Mouse (Mus musculus) inflammation-experienced regulatory T-cells, adult 6 months (primary cell): ENCODE measurements around the gene Dmpk. TPM values are rescaled to one million over a fixed set of nuclear protein-coding genes. Genes with fewer than 3 reads are reported as not detected.

ENCODE experiments used
- ATAC-seq: one replicate; pipeline ENCODE4 v1.8.0; 2017
- polyA plus RNA-seq, 3 experiments: library from polyadenylated mRNA; unstranded; fragments of 100-300 nt; shearing (Covaris generic); gene quantifications; one replicate each; pipeline ENCODE4 v1.2.1; 2017

The Dmpk gene
- polyA plus RNA-seq, 3 experiments from 2014 or later = not detected

DNA sequence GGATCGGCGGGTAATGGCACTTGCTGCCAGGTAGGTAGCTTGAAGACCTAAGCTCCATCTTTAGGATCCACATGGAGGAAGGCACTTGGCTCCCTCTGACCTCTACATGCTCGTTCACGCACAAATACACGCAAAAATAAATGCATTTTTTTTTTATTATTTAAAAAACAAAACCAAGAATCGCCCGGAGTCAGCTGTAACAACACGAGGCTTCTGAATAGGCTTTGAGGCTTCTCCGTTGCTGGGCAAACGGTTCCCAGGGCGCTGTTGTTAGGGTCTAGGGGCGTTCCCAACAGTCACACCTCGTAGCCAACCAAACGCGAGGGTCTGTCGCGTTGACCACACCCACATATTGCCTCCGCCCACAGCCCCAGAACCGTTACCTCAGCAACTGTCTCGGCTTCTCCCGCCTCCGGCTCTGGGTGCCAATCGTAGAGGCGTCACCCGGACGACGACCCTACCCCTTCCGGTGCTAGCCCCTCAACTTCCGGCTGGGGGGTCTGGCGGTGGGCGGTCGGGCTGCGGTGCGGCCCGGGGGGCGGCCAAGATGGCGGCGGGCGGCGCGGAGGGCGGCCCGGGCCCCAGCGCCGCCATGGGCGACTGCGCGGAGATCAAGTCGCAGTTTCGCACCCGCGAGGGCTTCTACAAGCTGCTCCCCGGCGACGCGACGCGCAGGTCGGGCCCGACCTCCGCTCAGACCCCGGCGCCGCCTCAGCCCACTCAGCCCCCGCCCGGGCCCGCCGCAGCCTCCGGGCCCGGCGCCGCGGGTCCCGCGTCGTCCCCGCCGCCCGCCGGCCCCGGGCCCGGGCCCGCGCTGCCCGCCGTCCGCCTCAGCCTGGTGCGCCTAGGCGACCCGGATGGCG is 7.7 kb upstream of the Dmpk start, which contains the start of gene Dmwd:
TSS of gene Dmwd (plus strand) at position 505 of the 863 bp plus-strand sequence.
- ATAC-seq = peak; percentile 44

DNA sequence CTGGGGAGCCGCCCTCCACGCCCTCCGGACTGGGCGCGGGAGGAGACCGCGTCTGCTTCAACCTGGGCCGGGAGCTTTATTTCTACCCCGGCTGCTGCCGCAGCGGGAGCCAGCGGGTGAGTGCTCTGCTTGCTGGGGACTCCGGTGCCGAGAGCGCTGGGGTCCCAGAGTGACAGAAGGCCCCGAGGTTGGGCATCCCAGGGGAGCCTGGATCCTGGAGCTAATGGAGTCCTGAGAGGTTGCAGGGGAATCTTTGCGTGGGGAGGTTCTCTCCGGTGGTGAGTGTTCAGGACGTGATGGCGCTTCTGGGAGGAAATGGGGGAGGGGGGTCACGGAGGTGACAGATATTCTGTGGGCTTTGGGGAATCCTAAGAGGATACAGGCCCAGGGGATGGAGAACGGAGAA is 7.1 kb upstream of the Dmpk start:
- ATAC-seq = peak; percentile 30

DNA sequence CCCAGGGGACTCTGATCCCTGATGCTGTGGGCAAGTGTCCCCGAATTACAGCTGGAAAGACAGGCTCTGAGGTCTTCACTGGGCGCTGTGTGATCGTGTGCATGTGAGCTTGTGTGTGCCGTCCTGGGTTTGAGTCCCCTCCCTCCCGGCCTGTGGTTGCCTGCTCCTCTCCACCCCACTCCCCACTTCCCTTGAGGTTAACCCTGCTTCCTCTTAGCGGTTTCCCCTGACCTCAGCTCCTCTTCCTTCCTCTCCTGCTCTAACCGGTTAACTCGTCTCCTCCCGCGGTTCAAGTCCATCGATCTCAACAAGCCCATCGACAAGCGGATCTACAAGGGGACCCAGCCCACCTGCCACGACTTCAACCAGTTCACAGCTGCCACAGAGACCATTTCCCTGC is 5.9 kb upstream of the Dmpk start:
- ATAC-seq = peak; percentile 76

DNA sequence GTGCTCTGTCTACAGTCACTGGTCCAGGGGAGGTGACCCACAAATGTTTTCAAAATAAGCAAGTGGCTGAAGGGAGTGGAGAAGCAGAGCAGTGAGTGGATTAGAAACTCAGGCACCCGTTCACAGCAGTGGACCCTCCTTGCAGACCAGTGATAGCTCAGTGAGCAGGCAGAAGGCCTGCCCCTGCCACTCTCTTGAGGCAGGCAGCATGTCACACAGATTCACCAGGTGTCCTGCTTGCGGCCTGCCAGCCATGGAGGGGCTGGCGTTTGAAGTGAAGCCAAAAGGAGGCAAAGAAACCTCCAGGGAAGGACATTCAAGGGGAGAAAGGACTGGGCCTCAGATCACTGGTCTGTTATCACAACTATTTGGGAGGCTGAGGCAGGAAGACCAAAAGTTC is 4.9 kb upstream of the Dmpk start:
- ATAC-seq = no peak

DNA sequence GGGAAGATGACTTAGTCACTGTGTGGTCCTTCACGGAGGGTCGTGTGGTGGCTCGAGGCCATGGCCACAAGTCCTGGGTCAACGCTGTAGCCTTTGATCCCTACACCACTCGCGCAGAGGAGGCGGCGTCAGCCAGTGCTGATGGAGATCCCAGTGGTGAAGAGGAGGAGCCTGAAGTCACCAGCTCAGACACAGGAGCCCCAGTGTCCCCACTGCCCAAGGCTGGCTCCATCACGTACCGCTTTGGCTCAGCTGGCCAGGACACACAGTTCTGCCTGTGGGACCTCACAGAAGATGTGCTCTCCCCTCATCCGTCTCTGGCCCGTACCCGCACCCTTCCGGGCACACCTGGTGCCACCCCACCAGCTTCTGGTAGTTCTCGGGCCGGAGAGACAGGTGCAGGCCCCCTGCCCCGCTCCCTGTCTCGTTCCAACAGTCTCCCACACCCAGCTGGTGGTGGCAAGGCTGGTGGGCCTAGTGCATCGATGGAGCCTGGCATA is 3.1 kb upstream of the Dmpk start:
- no peak for ATAC-seq

DNA sequence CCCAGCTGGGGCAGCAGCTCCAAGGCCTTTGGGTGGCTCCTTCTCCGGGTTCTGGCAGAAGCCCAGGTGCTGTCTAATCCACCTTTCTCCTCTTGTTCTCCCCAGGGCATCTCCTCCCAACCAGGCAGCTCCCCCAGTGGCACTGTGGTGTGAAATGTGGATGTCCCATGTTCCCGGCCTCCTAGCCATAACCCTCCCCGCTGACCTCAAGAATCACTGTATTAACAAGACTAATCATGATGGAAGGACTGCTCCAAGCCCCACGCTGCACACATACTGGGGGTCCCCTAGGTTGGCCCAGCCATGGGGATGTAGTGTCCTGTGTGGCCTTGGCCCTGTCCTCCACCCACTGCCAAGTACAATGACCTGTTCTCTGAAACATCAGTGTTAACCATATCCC is 1.5 kb upstream of the Dmpk start:
- ATAC-seq = no peak

DNA sequence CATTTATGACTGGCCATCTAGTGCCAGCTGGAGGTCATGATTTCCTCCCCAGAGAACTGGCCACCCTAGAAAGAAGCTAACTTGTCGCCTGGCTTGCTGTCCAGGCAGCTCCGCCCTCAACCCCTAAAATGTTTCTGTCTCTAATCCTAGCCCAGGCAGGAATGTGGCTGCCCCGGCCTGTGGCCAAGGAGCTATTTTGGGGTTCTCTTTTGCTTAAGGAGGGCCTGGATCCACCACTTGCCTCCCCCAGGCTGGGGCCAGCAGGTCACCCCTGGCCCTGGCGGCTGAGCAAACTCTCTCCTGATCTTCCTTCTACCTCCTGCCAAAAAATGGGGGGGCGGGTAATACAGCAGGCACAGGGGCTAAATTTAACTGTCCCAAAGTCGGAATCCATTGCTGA is 553 bp upstream of the Dmpk start:
- no peak for ATAC-seq

DNA sequence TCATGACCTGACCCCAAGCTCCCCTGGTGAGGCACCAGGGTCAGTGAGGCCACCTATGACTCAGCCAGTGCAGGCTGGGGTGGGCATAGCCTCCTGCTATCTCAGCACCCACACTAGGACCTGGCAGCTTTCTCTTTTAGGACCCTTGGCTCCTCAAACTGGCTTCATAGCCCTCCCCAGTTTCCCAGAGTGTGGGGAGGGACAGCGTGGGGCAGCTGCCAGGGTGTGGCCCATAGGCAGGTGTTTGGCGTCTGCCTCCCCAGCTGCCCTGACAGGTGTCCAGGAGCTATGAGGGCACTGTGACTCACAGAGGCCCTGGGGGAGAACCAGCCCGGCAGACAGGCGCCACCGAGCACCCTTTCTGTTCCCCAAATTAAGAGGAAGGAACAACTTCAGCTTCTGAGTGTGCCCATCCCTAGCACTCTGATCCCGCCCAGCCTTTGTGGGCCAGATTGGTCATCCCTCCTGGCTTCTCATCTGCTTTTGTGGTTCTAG is 675 bp downstream of the Dmpk start:
- no peak for ATAC-seq

DNA sequence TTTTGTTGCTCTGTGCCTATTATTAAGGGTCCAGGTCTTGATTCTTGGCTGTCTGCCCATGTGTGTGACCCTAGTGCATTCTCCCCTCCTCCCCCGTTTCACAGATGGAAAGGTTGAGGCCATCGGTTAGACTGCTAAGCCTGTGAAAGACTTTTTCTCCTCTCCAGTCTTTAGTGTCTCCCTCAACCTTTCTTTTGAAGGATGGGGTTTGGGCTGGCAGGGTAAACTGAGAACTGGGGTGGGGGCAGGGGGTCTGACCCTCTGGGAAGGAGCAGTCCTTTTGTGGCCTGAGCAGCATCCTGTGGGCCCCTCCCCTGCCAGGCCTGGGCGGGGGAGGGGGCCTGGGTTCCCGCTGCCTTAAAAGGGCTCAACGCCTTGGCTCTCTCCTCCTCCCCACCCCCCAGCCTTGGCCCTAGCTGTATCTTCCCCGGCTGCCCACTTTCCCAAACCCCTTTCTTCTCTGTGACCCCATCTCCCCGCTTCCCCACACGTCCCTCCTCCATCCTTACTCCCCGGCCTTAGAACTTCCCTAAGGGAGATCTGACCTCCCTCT is 1.3 kb downstream of the Dmpk start:
- ATAC-seq = no peak

DNA sequence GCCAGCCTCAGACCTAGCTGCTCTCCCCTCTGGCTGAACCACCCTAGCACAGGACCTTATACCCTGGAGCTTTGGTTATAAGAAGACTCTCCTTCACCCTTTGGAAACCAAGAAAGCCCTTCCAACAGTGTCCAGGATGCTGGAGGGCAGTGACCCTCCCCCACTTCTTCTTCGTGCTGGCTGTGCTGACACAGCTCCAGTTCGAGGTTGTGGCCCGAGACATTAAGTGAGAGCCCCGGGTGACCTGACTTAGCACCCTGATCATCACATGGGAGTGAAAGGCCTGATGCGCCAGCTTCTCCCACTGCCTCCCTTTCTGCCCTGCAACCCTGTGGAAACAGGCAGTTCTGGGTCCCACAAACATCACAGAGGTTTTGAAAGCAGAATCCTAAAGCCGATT is 1.8 kb downstream of the Dmpk start:
- ATAC-seq = no peak

DNA sequence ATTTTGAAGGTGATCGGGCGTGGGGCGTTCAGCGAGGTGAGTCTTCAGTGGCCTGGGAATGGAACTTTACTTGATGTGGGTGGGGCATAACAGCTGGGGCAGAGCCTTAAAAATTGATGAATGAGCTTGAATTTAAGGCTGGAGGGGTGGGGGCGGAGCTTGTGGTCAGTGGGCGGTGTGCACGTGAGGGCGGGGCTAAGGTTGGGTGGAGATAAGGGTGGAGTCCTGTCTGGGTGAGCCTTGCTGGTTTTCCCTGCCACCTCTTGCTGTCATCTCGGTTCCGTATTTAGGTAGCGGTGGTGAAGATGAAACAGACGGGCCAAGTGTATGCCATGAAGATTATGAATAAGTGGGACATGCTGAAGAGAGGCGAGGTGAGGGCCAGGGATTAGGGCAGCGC is 2.4 kb downstream of the Dmpk start:
- peak; percentile 35 for ATAC-seq

DNA sequence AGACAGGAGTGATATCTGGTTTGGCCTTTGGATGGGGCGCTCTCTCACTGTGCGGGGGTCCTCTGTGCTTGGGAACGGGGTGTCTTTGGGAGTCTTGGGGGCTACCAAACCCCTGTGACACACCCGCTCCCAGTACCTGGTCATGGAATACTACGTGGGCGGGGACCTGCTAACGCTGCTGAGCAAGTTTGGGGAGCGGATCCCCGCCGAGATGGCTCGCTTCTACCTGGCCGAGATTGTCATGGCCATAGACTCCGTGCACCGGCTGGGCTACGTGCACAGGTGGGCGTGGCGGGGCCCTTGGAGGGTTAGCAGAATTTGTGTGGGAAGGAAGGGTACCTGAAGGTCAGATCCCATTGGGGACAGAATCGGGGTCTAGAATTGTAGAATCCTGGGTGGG is 3.1 kb downstream of the Dmpk start:
- ATAC-seq = no peak

DNA sequence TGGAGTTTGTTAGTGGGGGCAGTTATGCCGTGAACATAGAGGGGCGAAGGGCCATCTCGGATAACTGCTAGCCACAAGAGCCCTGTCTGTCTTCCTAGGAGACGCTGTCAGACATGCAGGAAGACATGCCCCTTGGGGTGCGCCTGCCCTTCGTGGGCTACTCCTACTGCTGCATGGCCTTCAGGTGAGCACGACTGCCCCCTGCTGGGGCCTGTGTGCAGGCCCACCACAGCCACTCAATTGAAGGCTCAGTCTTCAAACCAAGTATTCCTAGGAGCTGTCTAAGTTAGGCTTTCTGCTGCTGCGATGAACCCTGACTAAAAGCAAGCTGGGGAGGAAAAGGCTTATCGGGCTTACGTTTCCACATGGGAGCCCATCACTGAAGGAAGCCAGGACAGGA is 5.2 kb downstream of the Dmpk start:
- no peak for ATAC-seq

DNA sequence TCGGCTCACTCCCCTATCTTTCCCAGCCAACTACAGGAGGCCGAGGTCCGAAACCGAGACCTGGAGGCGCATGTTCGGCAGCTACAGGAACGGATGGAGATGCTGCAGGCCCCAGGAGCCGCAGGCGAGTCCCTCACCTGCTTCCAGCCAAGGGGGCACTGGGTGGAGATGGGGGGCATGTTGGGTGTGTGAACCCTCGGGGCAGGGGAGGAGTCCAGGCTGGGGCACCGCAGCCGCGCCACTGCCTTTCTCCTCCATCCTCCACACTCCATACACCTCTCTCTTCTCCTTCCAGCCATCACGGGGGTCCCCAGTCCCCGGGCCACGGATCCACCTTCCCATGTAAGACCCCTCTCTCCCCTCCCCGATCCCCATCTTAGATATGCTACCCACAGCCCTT is 8.3 kb downstream of the Dmpk start:
- no peak for ATAC-seq

DNA sequence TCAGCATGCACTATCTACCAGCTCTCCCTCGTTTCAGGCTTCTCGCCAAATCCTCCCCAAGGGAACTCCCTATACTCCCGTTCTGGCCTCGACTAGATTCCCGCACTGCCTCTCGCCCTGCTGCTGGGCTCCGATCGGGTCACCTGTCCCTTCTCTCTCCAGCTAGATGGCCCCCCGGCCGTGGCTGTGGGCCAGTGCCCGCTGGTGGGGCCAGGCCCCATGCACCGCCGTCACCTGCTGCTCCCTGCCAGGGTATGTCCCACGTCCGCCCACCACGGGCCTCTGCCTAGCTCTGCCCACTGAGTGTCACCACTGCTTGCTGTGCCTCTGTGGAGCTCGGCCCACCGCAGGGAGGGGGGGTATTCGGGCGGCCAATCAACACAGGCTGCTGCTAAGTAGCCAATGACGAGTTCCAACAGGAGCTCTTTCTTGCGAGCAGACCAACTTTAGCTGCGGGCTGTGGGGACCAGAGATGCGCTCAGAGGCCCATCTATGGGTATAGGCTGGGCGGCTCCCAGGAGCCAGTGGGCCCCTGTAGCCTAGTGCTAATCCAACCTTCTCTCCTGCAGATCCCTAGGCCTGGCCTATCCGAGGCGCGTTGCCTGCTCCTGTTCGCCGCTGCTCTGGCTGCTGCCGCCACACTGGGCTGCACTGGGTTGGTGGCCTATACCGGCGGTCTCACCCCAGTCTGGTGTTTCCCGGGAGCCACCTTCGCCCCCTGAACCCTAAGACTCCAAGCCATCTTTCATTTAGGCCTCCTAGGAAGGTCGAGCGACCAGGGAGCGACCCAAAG is 8.9 kb downstream of the Dmpk start:
- no peak for ATAC-seq

DNA sequence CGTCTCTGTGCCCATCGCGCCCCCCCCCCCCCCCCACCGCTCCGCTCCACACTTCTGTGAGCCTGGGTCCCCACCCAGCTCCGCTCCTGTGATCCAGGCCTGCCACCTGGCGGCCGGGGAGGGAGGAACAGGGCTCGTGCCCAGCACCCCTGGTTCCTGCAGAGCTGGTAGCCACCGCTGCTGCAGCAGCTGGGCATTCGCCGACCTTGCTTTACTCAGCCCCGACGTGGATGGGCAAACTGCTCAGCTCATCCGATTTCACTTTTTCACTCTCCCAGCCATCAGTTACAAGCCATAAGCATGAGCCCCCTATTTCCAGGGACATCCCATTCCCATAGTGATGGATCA is 9.5 kb downstream of the Dmpk start:
- peak; percentile 66 for ATAC-seq

DNA sequence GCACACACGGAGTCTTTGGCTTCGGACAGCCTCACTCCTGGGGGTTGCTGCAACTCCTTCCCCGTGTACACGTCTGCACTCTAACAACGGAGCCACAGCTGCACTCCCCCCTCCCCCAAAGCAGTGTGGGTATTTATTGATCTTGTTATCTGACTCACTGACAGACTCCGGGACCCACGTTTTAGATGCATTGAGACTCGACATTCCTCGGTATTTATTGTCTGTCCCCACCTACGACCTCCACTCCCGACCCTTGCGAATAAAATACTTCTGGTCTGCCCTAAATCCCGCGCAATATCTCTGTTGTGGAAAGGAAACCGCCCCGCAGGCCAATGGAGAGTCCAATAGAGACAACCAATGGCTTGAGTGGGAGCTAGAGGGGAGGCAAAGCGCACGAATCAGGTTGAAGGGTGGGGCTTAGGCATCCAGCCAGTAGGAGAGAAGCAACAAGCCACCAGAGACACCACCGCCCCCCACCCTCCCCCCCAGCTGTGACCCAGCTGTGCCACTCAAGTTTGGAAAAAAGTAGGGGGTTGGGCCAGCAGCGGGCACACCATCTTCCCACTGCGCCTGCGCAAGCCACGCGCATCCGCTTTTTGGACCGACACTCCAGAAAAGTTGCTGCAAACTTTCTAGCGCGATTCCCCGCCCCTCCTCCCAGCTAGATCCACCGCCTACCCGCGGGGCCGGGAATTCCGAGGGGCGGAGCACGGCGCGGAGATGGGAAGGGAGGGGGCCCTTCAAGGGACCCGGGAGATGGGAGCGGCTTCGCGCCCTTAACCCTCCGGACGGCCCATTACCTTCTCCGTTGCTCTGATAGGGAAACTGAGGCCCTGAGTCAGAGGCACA is 10.1 kb downstream of the Dmpk start:
- ATAC-seq = peak; percentile 83

DNA sequence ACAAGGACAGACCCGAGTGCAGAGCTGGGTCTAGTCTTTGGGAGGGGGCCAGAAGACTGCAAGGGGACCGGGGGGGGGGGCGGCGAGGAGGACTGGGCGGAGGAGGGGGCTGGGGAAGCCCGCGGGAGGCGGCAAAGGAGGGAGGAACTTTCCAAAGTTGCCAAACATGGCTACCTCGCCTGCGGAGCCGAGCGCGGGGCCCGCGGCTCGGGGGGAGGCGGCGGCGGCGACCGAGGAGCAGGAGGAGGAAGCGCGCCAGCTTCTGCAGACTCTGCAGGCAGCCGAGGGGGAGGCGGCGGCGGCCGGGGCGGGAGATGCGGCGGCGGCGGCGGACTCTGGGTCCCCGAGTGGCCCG is 10.8 kb downstream of the Dmpk start, which contains the start of gene Six5:
TSS of gene Six5 (plus strand) at position 124 of the 355 bp plus-strand sequence.
- peak; percentile 39 for ATAC-seq

DNA sequence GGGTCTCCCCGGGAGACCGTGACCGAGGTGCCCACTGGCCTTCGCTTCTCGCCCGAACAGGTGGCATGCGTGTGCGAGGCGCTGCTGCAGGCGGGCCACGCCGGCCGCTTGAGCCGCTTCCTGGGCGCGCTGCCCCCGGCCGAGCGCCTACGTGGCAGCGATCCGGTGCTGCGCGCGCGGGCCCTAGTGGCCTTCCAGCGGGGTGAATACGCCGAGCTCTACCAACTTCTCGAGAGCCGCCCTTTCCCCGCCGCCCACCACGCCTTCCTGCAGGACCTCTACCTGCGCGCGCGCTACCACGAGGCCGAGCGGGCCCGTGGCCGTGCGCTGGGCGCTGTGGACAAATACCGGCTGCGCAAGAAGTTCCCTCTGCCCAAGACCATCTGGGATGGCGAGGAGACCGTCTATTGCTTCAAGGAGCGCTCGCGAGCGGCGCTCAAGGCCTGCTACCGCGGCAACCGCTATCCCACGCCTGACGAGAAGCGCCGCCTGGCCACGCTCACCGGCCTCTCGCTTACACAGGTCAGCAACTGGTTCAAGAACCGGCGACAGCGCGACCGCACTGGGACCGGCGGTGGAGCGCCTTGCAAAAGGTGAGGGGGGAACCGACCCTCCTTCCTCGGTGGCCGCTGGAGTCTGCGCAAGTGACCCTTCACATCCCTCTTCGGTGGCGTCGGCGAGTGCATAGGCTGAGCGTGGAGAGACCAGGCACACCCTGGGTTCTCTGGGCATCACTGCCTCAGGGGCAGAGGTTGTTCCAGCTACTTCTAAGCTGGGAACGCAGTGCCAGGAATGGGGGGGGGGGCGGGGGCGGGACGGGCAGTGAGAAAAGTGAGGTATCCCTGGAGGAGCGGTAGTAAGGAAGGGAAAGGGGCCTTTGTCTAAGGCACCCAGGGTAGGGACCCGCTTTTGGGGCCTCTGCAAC is 11.4 kb downstream of the Dmpk start:
- no peak for ATAC-seq

DNA sequence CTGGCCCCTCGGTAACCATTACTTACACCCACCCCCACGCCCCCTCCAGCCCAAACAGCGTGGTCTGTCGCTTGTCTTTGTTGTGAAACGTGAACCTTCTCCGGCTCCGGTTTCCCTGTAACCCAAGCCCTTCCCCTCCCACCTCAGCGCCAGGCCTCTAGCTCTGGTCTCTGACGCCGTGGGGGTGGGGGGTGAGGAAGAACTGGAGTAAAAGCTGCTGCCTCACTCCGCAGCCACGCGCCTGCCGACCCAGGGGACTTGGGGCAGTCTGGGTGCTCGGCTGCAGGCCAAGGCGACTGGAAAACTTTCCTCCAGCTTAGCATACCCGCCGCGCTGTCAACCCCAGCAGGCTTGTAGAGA is 12.1 kb downstream of the Dmpk start:
- no peak for ATAC-seq

DNA sequence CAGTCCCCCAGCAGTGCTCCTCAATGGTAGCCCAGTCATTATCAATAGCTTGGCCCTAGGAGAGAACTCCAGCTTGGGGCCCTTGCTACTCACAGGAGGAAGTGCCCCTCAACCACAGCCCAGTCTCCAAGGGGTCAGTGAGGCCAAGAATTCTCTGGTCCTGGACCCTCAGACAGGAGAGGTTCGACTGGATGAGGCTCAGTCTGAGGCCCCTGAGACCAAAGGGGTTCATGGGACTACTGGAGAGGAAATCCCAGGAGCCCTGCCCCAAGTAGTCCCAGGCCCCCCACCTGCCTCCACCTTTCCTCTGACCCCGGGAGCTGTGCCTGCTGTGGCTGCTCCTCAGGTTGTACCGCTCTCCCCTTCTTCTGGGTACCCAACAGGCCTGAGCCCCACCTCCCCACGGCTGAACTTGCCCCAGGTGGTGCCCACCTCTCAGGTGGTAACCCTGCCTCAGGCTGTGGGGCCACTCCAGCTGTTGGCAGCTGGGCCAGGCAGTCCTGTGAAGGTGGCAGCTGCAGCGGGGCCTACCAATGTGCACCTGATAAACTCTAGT is 12.8 kb downstream of the Dmpk start:
- no peak for ATAC-seq
